Mouse (Mus musculus) heart, embryonic 13.5 days (tissue): ENCODE results near the gene Ctdspl. TPM values are rescaled to one million over a fixed set of nuclear protein-coding genes. Genes with fewer than 3 reads are reported as not detected.

ENCODE experiments used
- ATAC-seq: fragments of 200-750 bp; cut with Nextera tagmentation; 2 replicates; pipeline ENCODE4 v1.8.0; 2017; ENCODE audit warnings: moderate TSS enrichment; ENCODE audit not compliant: insufficient number of reproducible peaks, low FRiP score, low TSS enrichment; ENCODE audit errors: extremely low read depth
- H3K27ac ChIP-seq: fragments of 300-500 bp; sonication (generic); replicated peaks from 2 replicates; pipeline ENCODE4 v1.5.1; 2015; ENCODE audit warnings: moderate library complexity, mild to moderate bottlenecking, inconsistent platforms
- H3K27me3 ChIP-seq: fragments of 300-500 bp; sonication (generic); replicated peaks from 2 replicates; pipeline ENCODE4 v1.6.1; 2015; ENCODE audit warnings: mild to moderate bottlenecking, inconsistent platforms
- H3K36me3 ChIP-seq: fragments of 300-500 bp; sonication (generic); 2 replicates; pipeline ENCODE4 v1.6.1; 2015; ENCODE audit warnings: mild to moderate bottlenecking, inconsistent platforms
- H3K4me1 ChIP-seq: fragments of 300-500 bp; sonication (generic); 2 replicates; pipeline ENCODE4 v1.6.1; 2015; ENCODE audit warnings: inconsistent platforms
- H3K4me2 ChIP-seq: fragments of 300-500 bp; sonication (generic); 2 replicates; pipeline ENCODE4 v1.6.1; 2015; ENCODE audit warnings: inconsistent platforms, mild to moderate bottlenecking, moderate library complexity
- H3K4me3 ChIP-seq: fragments of 300-500 bp; sonication (generic); 2 replicates; pipeline ENCODE4 v1.5.1; 2015; ENCODE audit warnings: moderate library complexity, mild to moderate bottlenecking, inconsistent platforms
- H3K9ac ChIP-seq: fragments of 300-500 bp; sonication (generic); 2 replicates; pipeline ENCODE4 v1.6.1; 2015; ENCODE audit warnings: inconsistent platforms, mild to moderate bottlenecking, moderate library complexity
- H3K9me3 ChIP-seq: fragments of 300-500 bp; sonication (generic); 2 replicates; pipeline ENCODE4 v1.6.1; 2016; ENCODE audit warnings: inconsistent platforms
- WGBS: fragments of 180-500 bp; shearing (Covaris S2); methylation state at CpG from one replicate; pipeline ENCODE4 v1.1.7; 2015; ENCODE audit warnings: mixed read lengths; 5-methylcytosine and 5-hydroxymethylcytosine counted together
- polyA plus RNA-seq: library from polyadenylated mRNA; unstranded; fragments of >200 nt; fragmentation: Nextera tagmentation; extraction: Ambion mirVana; gene quantifications from 2 replicates; pipeline ENCODE4 v1.2.1, GENCODE M21; 2015

Ctdspl gene
- polyA plus RNA-seq, 1 experiment from 2014 or later = 6.8 TPM

DNA sequence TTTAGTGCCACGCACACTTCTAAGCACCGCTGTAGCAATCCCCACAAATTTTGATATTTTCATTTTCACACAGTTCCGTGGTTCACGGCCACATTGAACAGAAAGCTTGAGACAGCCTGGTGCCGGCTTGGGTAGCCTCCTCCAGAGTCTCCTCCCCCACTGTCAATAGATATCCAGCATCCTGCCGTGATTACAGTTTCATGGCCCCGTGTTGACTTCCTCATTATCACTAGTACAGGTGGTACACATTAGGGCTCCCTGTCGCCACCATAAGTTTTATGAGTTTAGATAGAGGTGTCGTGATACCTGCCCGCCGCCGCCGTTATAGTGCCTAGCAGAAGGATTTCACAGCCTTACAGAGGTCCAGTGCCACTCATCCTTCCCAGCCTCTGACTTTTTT lies 8.8 kb downstream of the Ctdspl start:
- Histone ChIP-seq H3K4me2 (no peak overlapping the region), H3K27ac (no peak overlapping the region), H3K36me3 (peaks cover 9% of the 10 kb centered on the region), H3K9ac (no peak overlapping the region), H3K4me1 (peaks cover 50% of the 10 kb centered on the region), H3K27me3 (no peaks in the 10 kb centered on the region), H3K9me3 (no peaks in the 10 kb centered on the region), H3K4me3 (no peak overlapping the region)
- WGBS = 64% methylated on average over 13 of the region's 13 CpGs
- no peak for ATAC-seq

DNA sequence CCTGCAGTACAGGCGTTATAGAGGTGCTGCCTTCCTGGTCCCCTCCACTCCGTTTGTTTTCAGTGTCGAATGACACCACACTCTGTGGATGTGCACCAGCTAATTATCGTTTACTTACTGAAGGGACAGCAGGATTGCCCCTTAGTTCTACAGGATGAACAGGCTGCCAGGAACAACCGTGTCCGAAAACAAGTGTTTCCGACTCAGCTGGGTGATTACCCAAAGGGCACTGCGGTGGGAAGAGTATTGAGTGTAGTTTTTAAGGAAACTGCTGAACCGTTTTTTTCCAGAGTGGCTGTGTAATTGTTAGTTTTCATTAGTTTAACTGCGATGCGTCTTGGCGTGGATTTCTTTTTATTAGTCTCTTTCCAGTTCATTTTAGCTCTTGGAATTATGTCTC lies 9.8 kb downstream of the Ctdspl start:
- Histone ChIP-seq H3K4me3 (no peak overlapping the region), H3K4me1 (peaks cover 57% of the 10 kb centered on the region), H3K9me3 (no peaks in the 10 kb centered on the region), H3K27me3 (no peaks in the 10 kb centered on the region), H3K4me2 (no peak overlapping the region), H3K36me3 (no peaks in the 10 kb centered on the region), H3K27ac (no peak overlapping the region), H3K9ac (peak overlapping the region; percentile 29; the same call in 1 of the 2 replicates)
- 67% methylated on average over 12 of the region's 12 CpGs for WGBS
- ATAC-seq = no peak

DNA sequence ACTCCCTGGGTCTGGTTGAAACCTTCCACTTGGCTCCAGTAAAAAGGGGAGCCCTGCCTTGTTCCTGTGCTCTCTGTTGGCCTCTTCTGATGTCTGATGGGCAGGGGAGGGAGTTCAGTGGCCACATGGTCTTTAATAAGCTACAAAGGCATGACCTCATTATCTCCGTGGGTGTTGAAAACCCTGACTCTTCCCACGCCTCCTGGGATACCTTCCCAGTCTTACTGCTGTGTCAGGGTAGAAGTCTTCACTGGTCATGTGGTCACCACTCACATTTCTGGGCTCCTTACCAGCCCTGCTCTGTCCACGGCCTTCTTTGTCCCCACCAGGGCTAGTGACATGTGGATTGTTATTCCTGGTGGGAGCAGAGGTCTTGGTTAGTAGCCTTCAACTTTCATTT lies 11.3 kb downstream of the Ctdspl start:
- Histone ChIP-seq H3K4me3 (no peak overlapping the region), H3K27me3 (no peaks in the 10 kb centered on the region), H3K36me3 (peaks cover 5% of the 10 kb centered on the region; the same call in 1 of the 2 replicates), H3K9ac (no peak overlapping the region), H3K4me1 (peaks cover 70% of the 10 kb centered on the region), H3K4me2 (no peak overlapping the region), H3K9me3 (no peaks in the 10 kb centered on the region), H3K27ac (0 out of 2 replicates have a peak overlapping the region, but pooled peaks have one; percentile 12)
- WGBS = 18% methylated on average over 3 of the region's 3 CpGs
- no peak; the same call in 1 of the 2 replicates for ATAC-seq

DNA sequence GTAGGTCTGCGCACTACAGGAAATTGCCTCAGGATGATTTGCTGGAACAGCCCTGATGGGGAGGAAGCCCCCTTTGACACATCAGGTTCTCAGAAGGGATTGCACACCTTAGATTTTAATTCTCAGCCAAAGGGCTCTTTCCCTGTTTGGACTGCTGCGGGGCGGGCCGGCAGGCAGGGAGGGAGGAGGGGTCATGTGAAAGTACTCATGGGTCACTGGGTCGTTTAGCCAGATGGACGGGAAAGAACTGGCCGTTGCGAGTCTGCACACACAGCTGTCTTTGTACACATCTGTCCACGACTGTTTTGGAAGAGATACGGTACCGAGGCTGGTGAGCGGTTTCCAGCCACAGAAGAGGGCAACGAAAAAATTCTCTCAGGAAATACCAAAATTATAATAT lies 13.2 kb downstream of the Ctdspl start:
- no peak overlapping the region for H3K4me2 ChIP-seq

DNA sequence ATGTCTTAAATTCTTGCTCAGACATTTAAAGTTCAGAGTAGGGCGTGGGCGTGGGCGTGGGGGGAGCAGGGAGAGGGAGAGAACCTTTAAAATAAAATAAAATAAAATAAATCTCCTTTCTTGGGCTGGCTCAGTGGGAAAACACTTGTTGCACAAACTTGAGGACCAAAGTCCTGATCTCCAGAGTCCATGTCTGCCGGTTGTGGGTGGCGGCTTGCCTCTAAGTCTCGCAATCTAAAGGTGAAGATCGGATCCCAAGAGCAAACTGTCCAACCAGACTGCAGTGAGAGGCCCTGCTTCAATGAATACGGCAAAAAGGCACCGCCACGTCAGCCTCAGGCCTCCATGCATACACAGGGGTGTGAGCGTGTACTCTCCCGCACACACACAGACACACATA lies 13.6 kb downstream of the Ctdspl start:
- WGBS = 83% methylated on average over 12 of the region's 12 CpGs
- no peak for ATAC-seq
- peaks cover 74% of the 10 kb centered on the region for H3K4me1 ChIP-seq

More for the DNA sequence above, 13.2 kb downstream of the Ctdspl start:
- 48% methylated on average over 13 of the region's 13 CpGs for WGBS
- Histone ChIP-seq H3K4me1 (peaks cover 75% of the 10 kb centered on the region), H3K27ac (no peak overlapping the region), H3K36me3 (peaks cover 5% of the 10 kb centered on the region; the same call in 1 of the 2 replicates), H3K9ac (no peak overlapping the region), H3K27me3 (no peaks in the 10 kb centered on the region), H3K9me3 (no peaks in the 10 kb centered on the region), H3K4me3 (no peak overlapping the region)
- no peak for ATAC-seq

DNA sequence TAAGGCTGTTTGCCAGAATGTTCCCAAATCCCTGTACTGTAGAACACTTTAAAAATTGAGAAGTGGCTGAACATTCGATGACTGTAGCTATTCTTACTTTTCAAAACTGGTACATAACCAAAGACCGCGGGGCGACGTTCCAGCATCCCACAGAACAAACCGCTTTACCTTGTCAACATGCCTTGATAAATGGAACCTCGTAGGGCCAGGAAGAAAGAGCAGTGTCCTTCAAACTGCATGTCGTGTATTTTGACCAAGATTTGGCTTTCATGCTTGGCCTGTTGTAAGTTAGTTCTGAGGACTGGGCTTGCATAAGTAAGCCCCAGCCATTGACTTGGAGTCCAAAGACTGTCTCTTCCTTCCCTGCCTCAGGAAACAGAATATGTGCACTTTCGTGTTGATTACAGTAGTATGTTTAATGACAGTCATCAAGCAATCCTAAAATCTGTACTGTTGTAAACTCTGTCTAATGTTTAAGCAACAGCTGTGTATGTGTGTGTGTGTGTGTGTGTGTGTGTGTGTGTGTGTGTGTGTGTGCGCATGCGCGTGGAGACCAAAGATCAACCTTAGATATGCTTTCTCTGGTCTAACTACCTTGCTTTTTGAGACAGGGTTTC lies 14.4 kb downstream of the Ctdspl start:
- Histone ChIP-seq H3K9me3 (no peaks in the 10 kb centered on the region), H3K9ac (no peak overlapping the region), H3K4me3 (no peak overlapping the region), H3K27ac (peak overlapping the region; percentile 15; the same call in 1 of the 2 replicates), H3K36me3 (peaks cover 5% of the 10 kb centered on the region; the same call in 1 of the 2 replicates), H3K4me2 (no peak overlapping the region), H3K4me1 (peaks cover 65% of the 10 kb centered on the region), H3K27me3 (no peaks in the 10 kb centered on the region)
- ATAC-seq = no peak
- 69% methylated on average over 12 of the region's 12 CpGs for WGBS

More for the DNA sequence above, 13.6 kb downstream of the Ctdspl start:
- H3K36me3 ChIP-seq = peaks cover 5% of the 10 kb centered on the region; the same call in 1 of the 2 replicates
- H3K27ac ChIP-seq = no peak overlapping the region
- H3K9ac ChIP-seq = no peak overlapping the region
- no peak overlapping the region for H3K4me3 ChIP-seq
- H3K4me2 ChIP-seq = no peak overlapping the region
- H3K27me3 ChIP-seq = no peaks in the 10 kb centered on the region
- H3K9me3 ChIP-seq = no peaks in the 10 kb centered on the region

DNA sequence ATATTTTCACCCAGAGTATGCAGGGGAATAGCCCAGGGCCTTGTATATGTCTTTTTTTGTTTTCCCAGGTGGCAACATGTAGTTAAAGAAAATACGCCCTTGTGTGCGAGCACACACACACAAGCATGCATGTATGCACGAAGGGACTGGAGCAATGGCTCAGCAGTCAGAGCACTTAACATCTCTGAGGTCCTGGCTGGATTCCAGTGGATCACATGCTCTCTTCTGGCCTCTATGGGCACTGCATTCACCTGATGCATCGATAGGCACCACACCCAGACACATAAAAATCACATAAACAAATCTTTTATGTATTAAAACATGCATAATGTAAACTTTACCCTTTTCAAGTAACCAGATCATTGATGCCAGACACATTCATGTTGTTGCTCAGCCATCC lies 15.8 kb downstream of the Ctdspl start:
- Histone ChIP-seq H3K4me3 (no peak overlapping the region), H3K4me2 (no peak overlapping the region), H3K27ac (no peak overlapping the region), H3K9me3 (no peaks in the 10 kb centered on the region), H3K9ac (no peak overlapping the region), H3K36me3 (peaks cover 5% of the 10 kb centered on the region; the same call in 1 of the 2 replicates), H3K4me1 (peaks cover 54% of the 10 kb centered on the region), H3K27me3 (no peaks in the 10 kb centered on the region)
- no peak for ATAC-seq
- 64% methylated on average over 4 of the region's 4 CpGs for WGBS

DNA sequence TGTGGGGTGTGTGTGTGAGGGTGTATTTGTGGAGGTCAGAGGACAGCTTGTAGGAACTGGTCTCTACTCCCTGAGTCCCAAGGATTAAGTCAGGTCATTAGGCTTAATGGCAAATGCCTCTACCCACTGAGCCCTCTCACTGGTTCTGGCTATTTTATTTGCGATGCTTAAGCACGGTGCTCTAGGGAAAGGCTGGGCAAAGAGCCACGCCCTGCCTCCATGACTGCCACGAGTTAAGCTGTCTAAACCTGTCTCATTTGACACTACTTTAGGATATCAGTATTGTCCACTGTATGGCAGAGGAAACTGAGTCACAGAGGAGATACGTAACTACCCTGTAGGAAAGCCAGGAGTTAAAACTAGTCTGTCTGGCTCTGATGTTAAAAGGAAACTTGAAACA lies 17.7 kb downstream of the Ctdspl start:
- peaks cover 58% of the 10 kb centered on the region for H3K4me1 ChIP-seq
- H3K36me3 ChIP-seq = peaks cover 5% of the 10 kb centered on the region; the same call in 1 of the 2 replicates
- no peaks in the 10 kb centered on the region for H3K27me3 ChIP-seq
- H3K4me3 ChIP-seq = no peak overlapping the region
- no peak overlapping the region for H3K9ac ChIP-seq
- no peaks in the 10 kb centered on the region for H3K9me3 ChIP-seq
- WGBS = 52% methylated on average over 5 of the region's 5 CpGs
- no peak for ATAC-seq
- no peak overlapping the region for H3K27ac ChIP-seq
- H3K4me2 ChIP-seq = peak overlapping the region; percentile 1; the same call in 1 of the 2 replicates

DNA sequence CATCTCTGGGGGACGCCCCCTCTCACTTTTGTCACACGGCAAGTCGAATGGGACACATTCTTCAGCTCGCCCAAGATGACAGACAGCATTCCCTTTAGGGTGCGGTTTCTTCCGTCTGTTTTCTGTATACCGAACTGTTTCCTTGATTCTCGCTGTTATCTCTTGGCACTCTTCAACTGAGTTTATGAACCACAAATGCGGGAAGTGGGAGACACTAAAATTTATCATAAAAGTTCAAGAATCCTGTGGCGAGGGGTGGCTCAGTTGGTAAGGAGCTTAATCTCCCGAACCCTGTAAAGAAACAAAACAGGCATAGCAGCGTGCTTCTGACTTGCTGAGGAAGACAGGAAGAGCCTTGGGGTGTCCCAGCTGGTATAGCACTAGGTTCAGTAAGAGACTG lies 18.1 kb downstream of the Ctdspl start:
- no peak for ATAC-seq
- peak overlapping the region; percentile 32; the same call in 1 of the 2 replicates for H3K27ac ChIP-seq
- no peak overlapping the region for H3K4me3 ChIP-seq
- 30% methylated on average over 12 of the region's 12 CpGs for WGBS
- no peaks in the 10 kb centered on the region for H3K9me3 ChIP-seq
- no peak overlapping the region for H3K9ac ChIP-seq
- H3K4me2 ChIP-seq = peak overlapping the region; percentile 1; the same call in 1 of the 2 replicates
- H3K4me1 ChIP-seq = peaks cover 59% of the 10 kb centered on the region
- peaks cover 5% of the 10 kb centered on the region; the same call in 1 of the 2 replicates for H3K36me3 ChIP-seq
- H3K27me3 ChIP-seq = no peaks in the 10 kb centered on the region

DNA sequence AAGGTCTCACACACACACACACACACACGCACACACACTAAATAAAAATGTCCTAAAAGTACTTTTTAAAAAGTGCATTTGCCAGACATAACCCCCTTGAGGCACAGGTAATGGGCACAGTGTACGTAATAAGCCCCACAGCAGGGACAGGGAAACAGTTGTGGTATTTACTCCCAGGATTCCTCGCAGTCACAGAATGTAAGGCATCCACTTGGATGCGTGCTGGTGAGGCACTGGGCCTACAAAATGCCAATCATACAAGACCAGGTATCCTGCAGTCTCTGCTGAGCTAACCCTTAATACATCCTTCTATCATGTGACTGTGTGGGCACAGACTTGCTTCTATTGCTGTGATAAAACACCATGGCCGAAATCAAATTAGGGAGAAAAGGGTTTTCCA lies 22.2 kb downstream of the Ctdspl start:
- no peaks in the 10 kb centered on the region for H3K36me3 ChIP-seq
- H3K4me3 ChIP-seq = no peak overlapping the region
- H3K4me2 ChIP-seq = no peak overlapping the region
- no peaks in the 10 kb centered on the region for H3K27me3 ChIP-seq
- 62% methylated on average over 5 of the region's 5 CpGs for WGBS
- peaks cover 65% of the 10 kb centered on the region for H3K4me1 ChIP-seq
- no peaks in the 10 kb centered on the region for H3K9me3 ChIP-seq
- H3K9ac ChIP-seq = no peak overlapping the region
- 0 out of 2 replicates have a peak overlapping the region, but pooled peaks have one; percentile 12 for H3K27ac ChIP-seq
- ATAC-seq = no peak

DNA sequence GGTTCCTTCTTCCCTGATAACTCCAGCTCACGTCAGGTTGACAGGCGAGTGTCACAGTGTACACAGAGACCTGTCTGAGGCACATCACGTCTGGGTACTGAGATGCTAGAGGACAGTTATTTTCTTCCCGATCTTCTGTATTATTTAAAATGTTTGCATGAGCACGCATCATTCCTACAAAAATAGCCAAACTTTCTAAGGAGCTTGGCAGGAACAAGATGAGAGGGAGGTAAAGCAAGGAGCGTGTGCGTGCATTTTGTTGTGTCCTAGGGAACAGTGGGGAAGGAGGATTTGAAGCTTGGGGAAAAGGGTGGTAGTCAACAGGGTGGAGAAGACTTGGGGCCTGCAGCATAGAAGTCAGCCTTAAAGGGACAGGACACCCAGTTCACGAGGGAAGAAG lies 22.9 kb downstream of the Ctdspl start:
- H3K27ac ChIP-seq = peak overlapping the region; percentile 12
- no peaks in the 10 kb centered on the region for H3K9me3 ChIP-seq
- H3K9ac ChIP-seq = no peak overlapping the region
- 75% methylated on average over 8 of the region's 8 CpGs for WGBS
- no peaks in the 10 kb centered on the region for H3K27me3 ChIP-seq
- H3K4me1 ChIP-seq = peaks cover 59% of the 10 kb centered on the region
- no peak overlapping the region for H3K4me3 ChIP-seq
- H3K36me3 ChIP-seq = no peaks in the 10 kb centered on the region
- ATAC-seq = no peak
- H3K4me2 ChIP-seq = no peak overlapping the region

DNA sequence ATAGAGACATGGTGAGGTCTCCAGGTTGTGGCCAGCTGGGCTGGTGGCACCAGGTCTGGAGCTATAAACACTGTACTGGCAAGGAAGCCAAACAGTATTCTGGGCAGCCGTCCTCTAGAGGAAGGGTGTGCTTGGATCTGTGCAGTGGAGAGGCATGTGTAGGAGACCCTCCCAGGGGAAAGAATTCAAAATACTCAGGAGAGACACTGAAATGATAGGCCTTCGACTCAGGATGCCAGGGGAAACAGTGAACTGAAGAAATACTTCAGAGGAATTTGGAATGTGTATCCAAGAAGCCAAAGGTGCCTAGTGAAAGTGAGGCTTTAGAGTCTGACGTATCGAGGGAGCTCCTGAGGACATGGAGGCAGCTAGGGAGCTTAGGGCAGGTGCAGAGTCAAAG lies 23.4 kb downstream of the Ctdspl start:
- Histone ChIP-seq H3K9ac (no peak overlapping the region), H3K4me2 (no peak overlapping the region), H3K27ac (peak overlapping the region; percentile 5), H3K27me3 (no peaks in the 10 kb centered on the region), H3K4me1 (peaks cover 53% of the 10 kb centered on the region), H3K4me3 (no peak overlapping the region), H3K9me3 (no peaks in the 10 kb centered on the region), H3K36me3 (no peaks in the 10 kb centered on the region)
- WGBS = 44% methylated on average over 4 of the region's 4 CpGs
- ATAC-seq = no peak
